In the genomic region with DNA sequence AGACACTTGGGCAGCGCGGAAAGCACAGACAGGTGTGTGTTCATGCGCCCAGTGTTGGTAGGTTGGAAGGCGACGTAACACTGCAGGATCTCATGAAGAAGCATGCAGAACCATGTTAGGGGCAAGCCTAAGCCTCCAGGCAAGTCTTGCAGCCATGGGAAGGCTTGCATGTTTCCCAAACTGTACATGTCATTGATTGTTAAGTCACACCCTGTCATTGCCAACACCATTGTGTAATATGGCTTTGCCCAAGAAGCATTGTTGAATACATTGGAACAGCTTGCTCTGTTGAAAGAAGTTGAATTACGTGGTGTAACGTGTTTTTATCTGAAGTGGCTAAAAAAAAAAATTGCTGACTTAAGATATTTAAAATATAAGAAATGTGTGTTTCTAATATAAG, we compare ENCODE assay signal across 23 mouse cellular contexts.
DNase-seq lines count a peak whose midpoint lies in the region; TF ChIP-seq lines count a peak whose summit lies in the region.
"Had no signal": no experiment of that assay in that cellular context is flagged by ENCODE, and none has a peak within 500 bp of the region (broad histone marks: within the 10 kb centered on the region; RNA-seq: fewer than 3 reads in every experiment).

No protein-coding gene starts in this region.

- 82% methylated on average over 7 of the region's 7 CpGs for WGBS in lung, adult 2 months

- no peak for TF ChIP-seq CTCF in layer of hippocampus, adult 2 months (conservative IDR thresholded peaks at IDR 0.05)
- no peak for TF ChIP-seq CTCF in lung, adult 2 months (IDR thresholded peaks at IDR 0.05; ENCODE audit: insufficient read depth, low read length)

- H3K4me3 ChIP-seq in layer of hippocampus, adult 2 months = no peak overlapping the region
- no peak overlapping the region for H3K4me3 ChIP-seq in lung, adult 2 months (replicated peaks; ENCODE audit: extremely low read depth, low read depth, low read length)
- H3K4me3 ChIP-seq: embryonic facial prominence, embryonic 12.5 days; embryonic facial prominence, embryonic 15.5 days; forebrain, embryonic 12.5 days; forebrain, embryonic 15.5 days; heart, embryonic 10.5 days; heart, embryonic 13.5 days had no signal

- H3K27ac ChIP-seq in layer of hippocampus, adult 2 months = peak overlapping the region; percentile 41; the same call in 1 of the 2 replicates
- H3K27ac ChIP-seq: embryonic facial prominence, embryonic 12.5 days; embryonic facial prominence, embryonic 15.5 days; forebrain, embryonic 12.5 days; forebrain, embryonic 15.5 days; heart, embryonic 10.5 days; heart, embryonic 13.5 days; hindbrain, embryonic 14.5 days; hindbrain, postnatal 0 days had no signal

- peak; percentile 17 for DNase-seq in adrenal gland, adult 2 months
- DNase-seq in adrenal gland, postnatal 36 days = no peak
- no peak for DNase-seq in layer of hippocampus, adult 2 months (ENCODE audit: low spot score in 2 of 2)
- no peak for DNase-seq in layer of hippocampus, adult 11-12 months (ENCODE audit: low spot score)
- DNase-seq in lung, postnatal 14 days = peak; percentile 9
- no peak for DNase-seq in lung, adult 2 months
- peak; percentile 15 for DNase-seq in lung, postnatal 36 days
- no peak for DNase-seq in heart, adult 9 months (ENCODE audit: low spot score in 2 of 2)
- DNase-seq: cerebellum, adult 11-12 months; cerebellum, adult 9-10 months; cerebellum, postnatal 25 days; gastrocnemius, postnatal 10 days; gastrocnemius, postnatal 36 days; heart, postnatal 14 days; heart, postnatal 4 days had no signal

- TF ChIP-seq POLR2A in lung, adult 2 months (IDR thresholded peaks at IDR 0.05; ENCODE audit: borderline replicate concordance, extremely low read depth, low read depth, low read length) = no peak

- no peaks in the 10 kb centered on the region for H3K4me1 ChIP-seq in lung, adult 2 months (ENCODE audit: control insufficient read depth, insufficient read depth, low read length)
- H3K4me1 ChIP-seq: embryonic facial prominence, embryonic 12.5 days; embryonic facial prominence, embryonic 15.5 days; forebrain, embryonic 12.5 days; forebrain, embryonic 15.5 days; heart, embryonic 10.5 days; heart, embryonic 13.5 days had no signal

Comparison
In these comparisons a context has a peak if more than half of its experiments do, and no peak if none do; other contexts are left out.
1. DNase-seq: peak in adrenal gland, adult 2 months (single experiment), lung, postnatal 14 days (single experiment) and lung, postnatal 36 days (single experiment); none in adrenal gland, postnatal 36 days (0 of 2), layer of hippocampus, adult 2 months (0 of 2), layer of hippocampus, adult 11-12 months (single experiment), lung, adult 2 months (single experiment) and heart, adult 9 months (0 of 2).